Mouse (Mus musculus) embryonic facial prominence, embryonic 14.5 days (tissue): ENCODE measurements around the gene Wars. TPM values are rescaled to one million over a fixed set of nuclear protein-coding genes. Genes with fewer than 3 reads are reported as not detected.

Experiments
- microRNA counts: library from miRNA; unstranded; fragments of <30 nt; microRNA quantifications from one replicate; lab custom pipeline; 2017
- microRNA-seq: library from miRNA; unstranded; fragments of <30 nt; microRNA quantifications from one replicate; pipeline ENCODE4, GENCODE M21; 2016; ENCODE audit warnings: borderline number of aligned reads
- polyA plus RNA-seq: library from polyadenylated mRNA; unstranded; fragments of >200 nt; fragmentation: Nextera tagmentation; extraction: Ambion mirVana; gene quantifications from 2 replicates; pipeline ENCODE4 v1.2.1, GENCODE M21; 2014

Gene Wars
- polyA plus RNA-seq, 1 experiment from 2014 or later = 63.6 TPM

MicroRNA genes within 50 kb of the gene (microRNA counts, 519-probe panel; counts per million panel counts)
- microRNA mmu-miR-345-3p (lab: Ali Mortazavi, UCI) (19.3 counts per million), microRNA mmu-miR-345-5p (lab: Ali Mortazavi, UCI) (2,492 counts per million, percentile 48 among the panel's probes with 10 or more counts)

Small RNA genes within 50 kb of the gene (microRNA-seq; reads per million reads assigned to microRNA genes)
- 97.6 reads per million, percentile 51 among the genes with 10 or more reads in this experiment for gene Mir345

Other genes with a start within 250 kb of the Wars start
- gene Degs2, start 191.9 kb downstream of the Wars start, polyA plus RNA-seq = 1.1 and 1.2 TPM in 2 replicates
- gene Yy1, start 101.2 kb downstream of the Wars start, polyA plus RNA-seq = 19.9 and 20.3 TPM in 2 replicates
- 8.4 and 9.7 TPM in 2 replicates for gene Slc25a29, start 58.3 kb downstream of the Wars start, polyA plus RNA-seq
- 9.8 and 13.0 TPM in 2 replicates for gene Slc25a47, start 58.1 kb downstream of the Wars start, polyA plus RNA-seq
- 2.6 and 3.8 TPM in 2 replicates for gene Wdr25, start 543 bp downstream of the Wars start, polyA plus RNA-seq
- 15.7 and 18.6 TPM in 2 replicates for gene Begain, start 174.0 kb upstream of the Wars start, polyA plus RNA-seq